Mouse (Mus musculus) heart, postnatal 4 days (tissue): ENCODE data around the gene Socs3. TPM values are rescaled to one million over a fixed set of nuclear protein-coding genes. Genes with fewer than 3 reads are reported as not detected.

Experiments used
- DNase-seq: peaks from one replicate; pipeline ENCODE4 v3.0.0; 2021
- total RNA-seq, 2 experiments: library from RNA; stranded (reverse); gene quantifications; 2 replicates each; pipeline ENCODE4 v1.2.3; 2021

Gene Socs3
- total RNA-seq: 1 to 10 TPM; 5.5 TPM

GRCm38 (mm10) chr11:117969945-117970872 is at the start of gene Socs3:
Gene Socs3 (minus strand): TSS chr11:117970047.
- DNase-seq: peak; percentile 97

- no peak for DNase-seq
Measured at GRCm38 (mm10) chr11:118018328-118018727, 48.5 kb upstream of the Socs3 start.

GRCm38 (mm10) chr11:118015381-118016145 is 45.7 kb upstream of the Socs3 start:
- DNase-seq: no peak

GRCm38 (mm10) chr11:118014391-118014995 is 44.6 kb upstream of the Socs3 start:
- no peak for DNase-seq

- DNase-seq: no peak
Measured at GRCm38 (mm10) chr11:118013339-118013738, 43.5 kb upstream of the Socs3 start.

- no peak for DNase-seq
Measured at GRCm38 (mm10) chr11:118012595-118012994, 42.7 kb upstream of the Socs3 start.

- DNase-seq: no peak
Measured at GRCm38 (mm10) chr11:118009865-118010571, 40.2 kb upstream of the Socs3 start.

GRCm38 (mm10) chr11:118008843-118009242 is 39.0 kb upstream of the Socs3 start:
- DNase-seq: no peak

GRCm38 (mm10) chr11:118008144-118008805 is 38.4 kb upstream of the Socs3 start:
- no peak for DNase-seq

GRCm38 (mm10) chr11:118007460-118008143 is 37.8 kb upstream of the Socs3 start:
- DNase-seq: no peak

- DNase-seq: no peak
Measured at GRCm38 (mm10) chr11:118004217-118004616, 34.4 kb upstream of the Socs3 start.

- no peak for DNase-seq
Measured at GRCm38 (mm10) chr11:118003718-118004117, 33.9 kb upstream of the Socs3 start.

GRCm38 (mm10) chr11:118003176-118003575 is 33.3 kb upstream of the Socs3 start:
- DNase-seq: no peak

- no peak for DNase-seq
Measured at GRCm38 (mm10) chr11:118000565-118001215, 30.8 kb upstream of the Socs3 start.

- DNase-seq: no peak
Measured at GRCm38 (mm10) chr11:118000083-118000482, 30.2 kb upstream of the Socs3 start.

- DNase-seq: no peak
Measured at GRCm38 (mm10) chr11:117999260-117999934, 29.6 kb upstream of the Socs3 start.

GRCm38 (mm10) chr11:117998356-117998755 is 28.5 kb upstream of the Socs3 start:
- DNase-seq: no peak

- DNase-seq: no peak
Measured at GRCm38 (mm10) chr11:117997085-117997484, 27.2 kb upstream of the Socs3 start.

- DNase-seq: no peak
Measured at GRCm38 (mm10) chr11:117996066-117996465, 26.2 kb upstream of the Socs3 start.

- no peak for DNase-seq
Measured at GRCm38 (mm10) chr11:117995661-117996060, 25.8 kb upstream of the Socs3 start.
